20 mouse cellular contexts compared by ENCODE assay signal in genomic region chr2:164426121-164426520, GRCm38 (mm10). TPM values are rescaled to one million over a fixed set of nuclear protein-coding genes. Genes with fewer than 3 reads are reported as not detected.
DNase-seq lines count a peak whose midpoint lies in the region; ATAC-seq and TF ChIP-seq lines count a peak whose summit lies in the region.
"Had no signal": no experiment of that assay in that cellular context is flagged by ENCODE, and none has a peak within 500 bp of the region (broad histone marks: within the 10 kb centered on the region; RNA-seq: fewer than 3 reads in every experiment).

No protein-coding gene starts in this region.

- H3K9ac ChIP-seq in kidney, embryonic 14.5 days (ENCODE audit: low read depth, low read length) = no peak overlapping the region
- H3K9ac ChIP-seq: heart, embryonic 13.5 days; liver, embryonic 15.5 days; midbrain, embryonic 15.5 days had no signal

- H3K36me3 ChIP-seq in kidney, embryonic 14.5 days (ENCODE audit: control insufficient read depth, insufficient read depth, low read length) = peaks cover 35% of the 10 kb centered on the region; the same call in 1 of the 2 replicates
- H3K36me3 ChIP-seq: midbrain, embryonic 15.5 days had no signal

- no peak for DNase-seq in gastrocnemius, adult 2 months
- DNase-seq in gastrocnemius, postnatal 25 days = no peak
- peak; percentile 14 to 30 for DNase-seq in left cerebral cortex, adult 18-20 months (ENCODE audit: low spot score in 2 of 2)
- no peak for DNase-seq in left cerebral cortex, postnatal 4 days
- peak; percentile 81 for DNase-seq in ES-CJ7 (ENCODE audit: low read depth, low spot score)
- no peak for DNase-seq in cerebellum, postnatal 10 days
- DNase-seq in cerebellum, adult 8-10 months = no peak
- DNase-seq: adrenal gland, postnatal 10 days; cerebellum, adult 2 months; layer of hippocampus, adult 9-11 months; right cerebral cortex, postnatal 25 days had no signal

- H3K27me3 ChIP-seq in kidney, embryonic 14.5 days (ENCODE audit: control insufficient read depth, insufficient read depth, low read length) = no peaks in the 10 kb centered on the region
- H3K27me3 ChIP-seq: midbrain, embryonic 15.5 days had no signal

- WGBS in kidney, embryonic 14.5 days = 26% methylated on average over 12 of the region's 12 CpGs

- TF ChIP-seq CTCF in gastrocnemius, adult 2 months (IDR thresholded peaks at IDR 0.05) = no peak

- intact Hi-C loops in gastrocnemius, adult 2 months (cut with DNase I) = loop anchor here (2.0 kb wide), 1 partner anchor 15 kb away; no protein-coding TSS in a partner anchor
- intact Hi-C loops in left cerebral cortex, postnatal 4 days (cut with DNase I) = loop anchor here (10.0 kb wide), 1 partner anchor 139 kb away; the partner anchor contains the start of gene Wfdc2

- no peak overlapping the region for H3K4me3 ChIP-seq in gastrocnemius, adult 2 months
- no peak overlapping the region for H3K4me3 ChIP-seq in kidney, embryonic 14.5 days (ENCODE audit: low read length)
- H3K4me3 ChIP-seq: heart, embryonic 13.5 days; liver, embryonic 15.5 days; midbrain, embryonic 15.5 days had no signal

- ATAC-seq in kidney, embryonic 14.5 days (ENCODE audit: low FRiP score, low TSS enrichment) = peak; percentile 51; the same call in 1 of the 2 replicates
- ATAC-seq: midbrain, embryonic 15.5 days had no signal

- H3K4me2 ChIP-seq in kidney, embryonic 14.5 days (replicated peaks; ENCODE audit: low read depth, low read length) = no peak overlapping the region
- H3K4me2 ChIP-seq: heart, embryonic 13.5 days; liver, embryonic 15.5 days; midbrain, embryonic 15.5 days had no signal

- no peaks in the 10 kb centered on the region for H3K9me3 ChIP-seq in kidney, embryonic 14.5 days (ENCODE audit: control insufficient read depth, low read length)
- H3K9me3 ChIP-seq: heart, embryonic 13.5 days; liver, embryonic 15.5 days; midbrain, embryonic 15.5 days had no signal

- peak overlapping the region; percentile 35; the same call in 1 of the 2 replicates for H3K27ac ChIP-seq in gastrocnemius, adult 2 months
- no peak overlapping the region for H3K27ac ChIP-seq in kidney, embryonic 14.5 days (ENCODE audit: low read depth, low read length)
- H3K27ac ChIP-seq: heart, embryonic 13.5 days; kidney, postnatal 0 days; liver, embryonic 15.5 days; macrophage; midbrain, embryonic 15.5 days had no signal

- peaks cover 8% of the 10 kb centered on the region for H3K4me1 ChIP-seq in kidney, embryonic 14.5 days (ENCODE audit: control insufficient read depth, insufficient read depth, low read length)
- H3K4me1 ChIP-seq: liver, embryonic 15.5 days; midbrain, embryonic 15.5 days had no signal

RNA-seq across cellular contexts. Expression of gene Sdc4, which starts 17.6 kb away (rescaled TPM):
- total RNA-seq in gastrocnemius, adult 2 months (2021) = 10 to 100 TPM; 39.8 to 95.4 TPM
- total RNA-seq in gastrocnemius, postnatal 25 days (2021) = 10 to 100 TPM; 28.0 to 62.1 TPM
- 10 to 100 TPM; 72.7 to 80.1 TPM for total RNA-seq in left cerebral cortex, adult 18-20 months (2021)
- 10 to 100 TPM in 1 of 2 experiments, 1 to 10 TPM in 1; 9.6 to 12.6 TPM for total RNA-seq in left cerebral cortex, postnatal 4 days (2021)
- 87.8 and 108 TPM in 2 replicates for polyA plus RNA-seq in kidney, embryonic 14.5 days (2014; fragmentation: Nextera tagmentation; extraction: Ambion mirVana)

RNA-seq across cellular contexts. Expression of gene Matn4, which starts 21.2 kb away (rescaled TPM):
- total RNA-seq in gastrocnemius, adult 2 months (2021) = 1 to 10 TPM in 1 of 2 experiments, under 1 TPM in 1; 0.56 to 1.7 TPM
- 1 to 10 TPM; 1.0 to 2.3 TPM for total RNA-seq in gastrocnemius, postnatal 25 days (2021)
- total RNA-seq in left cerebral cortex, adult 18-20 months (2021) = 1 to 10 TPM; 8.4 to 8.5 TPM
- 1 to 10 TPM; 9.6 to 9.8 TPM for total RNA-seq in left cerebral cortex, postnatal 4 days (2021)
- polyA plus RNA-seq in kidney, embryonic 14.5 days (2014; fragmentation: Nextera tagmentation; extraction: Ambion mirVana) = 0.12 and 0.20 TPM in 2 replicates
- total RNA-seq: hematopoietic stem cell, adult 5-6 weeks had no signal
- polyA plus RNA-seq: macrophage had no signal

RNA-seq across cellular contexts. Expression of gene Rbpjl, which starts 23.2 kb away (rescaled TPM):
- not detected for total RNA-seq in gastrocnemius, adult 2 months (2021)
- total RNA-seq in gastrocnemius, postnatal 25 days (2021) = not detected
- under 1 TPM; 0.33 to 0.56 TPM for total RNA-seq in left cerebral cortex, adult 18-20 months (2021)
- under 1 TPM; 0.24 to 0.40 TPM for total RNA-seq in left cerebral cortex, postnatal 4 days (2021)
- not detected in 2 replicates for polyA plus RNA-seq in kidney, embryonic 14.5 days (2014; fragmentation: Nextera tagmentation; extraction: Ambion mirVana)
- total RNA-seq: hematopoietic stem cell, adult 5-6 weeks had no signal
- polyA plus RNA-seq: embryonic facial prominence, embryonic 11.5 days; kidney, postnatal 0 days; macrophage; midbrain, embryonic 15.5 days; thymus, postnatal 0 days had no signal

RNA-seq across cellular contexts. Expression of gene Sys1, which starts 30.6 kb away (rescaled TPM):
- 10 to 100 TPM; 21.7 to 24.7 TPM for total RNA-seq in gastrocnemius, adult 2 months (2021)
- 10 to 100 TPM; 17.2 to 20.2 TPM for total RNA-seq in gastrocnemius, postnatal 25 days (2021)
- total RNA-seq in left cerebral cortex, adult 18-20 months (2021) = 10 to 100 TPM; 43.5 to 44.6 TPM
- 10 to 100 TPM; 42.5 to 45.8 TPM for total RNA-seq in left cerebral cortex, postnatal 4 days (2021)
- polyA plus RNA-seq in kidney, embryonic 14.5 days (2014; fragmentation: Nextera tagmentation; extraction: Ambion mirVana) = 66.8 and 69.4 TPM in 2 replicates

RNA-seq across cellular contexts. Expression of gene Gm20458, which starts 34.6 kb away (rescaled TPM):
- 1 to 10 TPM; 7.6 to 9.4 TPM for total RNA-seq in gastrocnemius, adult 2 months (2021)
- 1 to 10 TPM; 3.2 to 8.9 TPM for total RNA-seq in gastrocnemius, postnatal 25 days (2021)
- 1 to 10 TPM; 2.0 to 6.4 TPM for total RNA-seq in left cerebral cortex, adult 18-20 months (2021)
- total RNA-seq in left cerebral cortex, postnatal 4 days (2021) = 1 to 10 TPM in 1 of 2 experiments, not detected in 1; 2.9 TPM
- 7.1 and 8.4 TPM in 2 replicates for polyA plus RNA-seq in kidney, embryonic 14.5 days (2014; fragmentation: Nextera tagmentation; extraction: Ambion mirVana)
- total RNA-seq: hematopoietic stem cell, adult 5-6 weeks had no signal

Comparison
In these comparisons a context has a peak if more than half of its experiments do, and no peak if none do; other contexts are left out.
1. DNase-seq: peak in left cerebral cortex, adult 18-20 months (2 of 2) and ES-CJ7 (single experiment); none in gastrocnemius, adult 2 months (single experiment), gastrocnemius, postnatal 25 days (single experiment), left cerebral cortex, postnatal 4 days (single experiment), cerebellum, postnatal 10 days (0 of 2) and cerebellum, adult 8-10 months (single experiment).